Mouse (Mus musculus) midbrain, embryonic 12.5 days (tissue): ENCODE results near the gene Gtpbp1. TPM values are rescaled to one million over a fixed set of nuclear protein-coding genes. Genes with fewer than 3 reads are reported as not detected.

ENCODE experiments used
- ATAC-seq: fragments of 200-750 bp; cut with Nextera tagmentation; 2 replicates; pipeline ENCODE4 v1.8.0; 2017; ENCODE audit warnings: low read depth, moderate TSS enrichment, moderate library complexity; ENCODE audit not compliant: low FRiP score
- H3K27ac ChIP-seq: fragments of 300-500 bp; sonication (generic); replicated peaks from 2 replicates; pipeline ENCODE4 v1.5.1; 2016; ENCODE audit warnings: mild to moderate bottlenecking
- H3K27me3 ChIP-seq: fragments of 300-500 bp; sonication (generic); 2 replicates; pipeline ENCODE4 v1.6.1; 2016; ENCODE audit warnings: mild to moderate bottlenecking
- H3K36me3 ChIP-seq: fragments of 300-500 bp; sonication (generic); 2 replicates; pipeline ENCODE4 v1.6.1; 2016
- H3K4me1 ChIP-seq: fragments of 300-500 bp; sonication (generic); 2 replicates; pipeline ENCODE4 v1.6.1; 2016
- H3K4me2 ChIP-seq: fragments of 300-500 bp; sonication (generic); replicated peaks from 2 replicates; pipeline ENCODE4 v1.6.1; 2016; ENCODE audit warnings: mild to moderate bottlenecking, moderate library complexity
- H3K4me3 ChIP-seq: fragments of 300-500 bp; sonication (generic); 2 replicates; pipeline ENCODE4 v1.5.1; 2016; ENCODE audit warnings: mild to moderate bottlenecking
- H3K9ac ChIP-seq: fragments of 300-500 bp; sonication (generic); replicated peaks from 2 replicates; pipeline ENCODE4 v1.6.1; 2016; ENCODE audit warnings: mild to moderate bottlenecking, moderate library complexity
- H3K9me3 ChIP-seq: fragments of 300-500 bp; sonication (generic); 2 replicates; pipeline ENCODE4 v1.6.1; 2016; ENCODE audit warnings: mild to moderate bottlenecking
- WGBS: fragments of 180-500 bp; shearing (Covaris S2); methylation state at CpG from one replicate; pipeline ENCODE4 v1.1.7; 2016; 5-methylcytosine and 5-hydroxymethylcytosine counted together
- polyA plus RNA-seq: library from polyadenylated mRNA; unstranded; fragments of >200 nt; fragmentation: Nextera tagmentation; extraction: Ambion mirVana; gene quantifications from 2 replicates; pipeline ENCODE4 v1.2.1, GENCODE M21; 2016

Gene Gtpbp1
- polyA plus RNA-seq, 1 experiment from 2014 or later = 51.0 TPM

DNA sequence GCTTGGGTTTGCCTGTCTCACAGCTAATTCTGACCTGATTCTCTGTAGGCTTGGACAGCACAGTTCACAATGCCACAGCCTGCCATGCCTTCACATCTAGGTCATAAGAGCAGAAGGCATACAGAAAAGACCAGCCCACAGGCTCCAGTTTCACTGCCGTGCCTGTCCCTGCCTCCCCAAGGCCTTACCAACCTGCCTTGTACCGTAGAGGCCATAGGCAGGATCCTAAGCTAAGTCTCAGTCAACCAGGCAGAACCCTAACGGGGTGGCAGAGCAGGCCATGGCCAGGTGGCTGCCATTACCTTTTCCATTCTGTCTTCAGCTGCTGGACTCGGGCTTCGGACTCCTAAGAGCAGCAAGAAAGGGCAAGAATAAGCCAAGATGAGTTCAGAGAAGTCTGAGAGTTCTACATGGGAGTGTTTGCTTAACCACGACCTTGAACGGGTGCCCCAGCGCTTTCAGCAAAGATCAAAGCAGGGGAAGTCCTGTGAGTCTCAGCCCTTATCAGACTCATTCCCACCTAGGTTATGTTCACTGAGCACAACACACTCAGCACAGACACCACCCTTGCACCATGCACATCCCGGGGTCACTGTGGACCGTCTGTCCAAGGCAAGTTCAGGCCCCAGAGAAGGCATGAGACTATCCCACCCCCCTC lies 38.2 kb downstream of the Gtpbp1 start:
- ATAC-seq = no peak
- no peak overlapping the region for H3K4me3 ChIP-seq
- peaks cover 90% of the 10 kb centered on the region for H3K36me3 ChIP-seq
- no peak overlapping the region for H3K27ac ChIP-seq
- no peak overlapping the region for H3K4me2 ChIP-seq
- H3K4me1 ChIP-seq = no peaks in the 10 kb centered on the region
- H3K9ac ChIP-seq = no peak overlapping the region
- no peaks in the 10 kb centered on the region for H3K27me3 ChIP-seq
- 92% methylated on average over 10 of the region's 10 CpGs for WGBS
- H3K9me3 ChIP-seq = no peaks in the 10 kb centered on the region

- Histone ChIP-seq H3K9ac (no peak overlapping the region), H3K36me3 (peaks cover 89% of the 10 kb centered on the region), H3K9me3 (no peaks in the 10 kb centered on the region), H3K27ac (no peak overlapping the region), H3K4me3 (no peak overlapping the region), H3K27me3 (no peaks in the 10 kb centered on the region), H3K4me1 (no peaks in the 10 kb centered on the region), H3K4me2 (no peak overlapping the region)
- no peak for ATAC-seq
- WGBS = 89% methylated on average over 7 of the region's 7 CpGs
Measured at GRCm38 (mm10) chr15:79731554-79731953, 40.9 kb downstream of the Gtpbp1 start.

- no peak overlapping the region for H3K4me3 ChIP-seq
- 96% methylated on average over 8 of the region's 8 CpGs for whole genome bisulfite sequencing
- H3K4me2 ChIP-seq = no peak overlapping the region
- ATAC-seq = no peak
- no peaks in the 10 kb centered on the region for H3K4me1 ChIP-seq
- no peak overlapping the region for H3K9ac ChIP-seq
- no peak overlapping the region for H3K27ac ChIP-seq
- peaks cover 89% of the 10 kb centered on the region for H3K36me3 ChIP-seq
- no peaks in the 10 kb centered on the region for H3K9me3 ChIP-seq
- no peaks in the 10 kb centered on the region for H3K27me3 ChIP-seq
Measured at GRCm38 (mm10) chr15:79733192-79733591, 42.5 kb downstream of the Gtpbp1 start.

GRCm38 (mm10) chr15:79733640-79734039 lies 43.0 kb downstream of the Gtpbp1 start:
- 76% methylated on average over 4 of the region's 4 CpGs for WGBS
- Histone ChIP-seq H3K36me3 (peaks cover 89% of the 10 kb centered on the region), H3K27ac (no peak overlapping the region), H3K4me2 (no peak overlapping the region), H3K9me3 (no peaks in the 10 kb centered on the region), H3K9ac (no peak overlapping the region), H3K27me3 (no peaks in the 10 kb centered on the region), H3K4me1 (no peaks in the 10 kb centered on the region), H3K4me3 (no peak overlapping the region)
- no peak for ATAC-seq

GRCm38 (mm10) chr15:79734311-79734710 lies 43.7 kb downstream of the Gtpbp1 start:
- no peaks in the 10 kb centered on the region for H3K4me1 ChIP-seq
- no peak overlapping the region for H3K9ac ChIP-seq
- WGBS = 85% methylated on average over 8 of the region's 8 CpGs
- H3K9me3 ChIP-seq = no peaks in the 10 kb centered on the region
- H3K4me3 ChIP-seq = no peak overlapping the region
- peaks cover 89% of the 10 kb centered on the region for H3K36me3 ChIP-seq
- H3K4me2 ChIP-seq = no peak overlapping the region
- ATAC-seq = no peak
- no peak overlapping the region for H3K27ac ChIP-seq
- no peaks in the 10 kb centered on the region for H3K27me3 ChIP-seq

GRCm38 (mm10) chr15:79740739-79741138 lies 50.1 kb downstream of the Gtpbp1 start:
- WGBS = 84% methylated on average over 3 of the region's 3 CpGs
- Histone ChIP-seq H3K27ac (no peak overlapping the region), H3K9ac (no peak overlapping the region), H3K4me3 (peak overlapping the region; percentile 98), H3K4me1 (peaks cover 18% of the 10 kb centered on the region), H3K9me3 (no peaks in the 10 kb centered on the region), H3K36me3 (peaks cover 37% of the 10 kb centered on the region), H3K4me2 (peak overlapping the region; percentile 77), H3K27me3 (no peaks in the 10 kb centered on the region)
- no peak for ATAC-seq

DNA sequence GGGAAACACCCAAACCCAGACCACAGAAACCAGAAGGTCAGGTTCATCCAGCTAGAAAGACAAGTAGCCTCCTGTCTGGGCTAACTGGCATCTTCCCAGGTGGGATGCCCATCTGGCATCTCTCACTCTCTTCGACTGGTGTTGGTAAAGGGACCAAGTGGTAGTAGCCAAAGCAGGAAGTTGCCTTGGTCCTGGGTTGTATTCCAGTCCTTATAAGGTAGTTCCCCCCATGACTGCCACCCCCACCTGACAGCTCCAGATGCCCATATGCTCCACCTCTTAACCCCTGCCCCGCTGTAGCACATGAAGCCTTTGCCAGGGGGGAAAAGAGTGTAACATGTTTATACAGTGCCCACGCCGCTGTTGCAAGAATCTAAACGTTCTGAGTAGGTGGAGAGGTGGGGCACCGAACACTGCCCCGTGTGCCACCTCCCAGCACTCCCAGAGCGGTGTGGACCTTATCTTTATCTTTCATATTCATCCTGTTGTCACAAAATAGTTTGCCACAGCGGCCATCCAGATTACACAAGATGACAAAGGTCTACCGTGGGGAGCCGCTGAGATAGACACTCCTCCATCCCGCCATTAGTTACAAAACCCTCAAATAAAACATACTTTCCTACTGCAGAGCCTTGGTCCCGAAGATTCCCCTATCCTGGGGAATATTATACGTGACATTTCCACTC lies 50.7 kb downstream of the Gtpbp1 start:
- H3K27me3 ChIP-seq = no peaks in the 10 kb centered on the region
- H3K27ac ChIP-seq = no peak overlapping the region

DNA sequence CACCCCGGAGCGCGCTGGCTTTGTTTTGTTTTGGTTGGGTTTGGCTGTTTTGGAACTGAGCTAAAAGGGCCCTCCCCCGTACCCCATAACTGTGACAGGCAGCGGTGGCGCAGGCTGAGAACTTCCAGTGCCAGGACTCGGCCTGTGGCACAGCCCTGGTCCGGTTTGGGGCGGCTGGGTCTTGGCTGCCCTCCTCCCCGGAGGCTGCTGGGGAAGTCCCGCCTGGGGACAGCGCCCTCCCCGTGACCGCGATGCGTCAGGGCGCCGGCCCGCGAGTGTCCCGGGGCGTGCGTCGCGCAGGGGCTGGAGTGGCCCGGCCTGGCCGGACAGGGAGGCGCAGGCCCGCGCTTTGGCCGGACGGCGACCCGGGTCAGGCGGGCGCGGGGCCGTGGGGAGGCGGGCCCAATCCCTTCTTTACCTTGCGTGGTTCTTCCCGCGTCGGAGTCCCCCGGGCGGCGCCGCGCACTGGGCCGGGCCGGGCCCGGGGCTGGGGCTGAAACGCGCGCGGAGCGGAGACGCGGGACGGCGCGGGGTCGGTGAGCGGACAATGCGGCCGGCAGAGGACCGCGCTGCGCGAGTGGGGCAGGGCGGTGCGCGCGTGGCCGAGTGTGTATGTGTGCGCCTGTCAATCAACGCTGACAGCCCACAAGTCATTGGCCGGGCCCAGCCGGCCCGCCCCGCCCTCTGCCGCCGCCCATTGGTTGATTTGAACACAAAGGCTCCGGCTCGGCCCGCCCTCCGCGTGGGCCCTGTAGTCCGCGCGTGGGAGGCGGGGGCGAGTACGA lies 51.5 kb downstream of the Gtpbp1 start, which contains the start of gene Sun2:
TSS of gene Sun2 (minus strand) at position 616 of the 785 bp plus-strand sequence.
- Histone ChIP-seq H3K27ac (peak within 1 kb of the TSS; percentile 65; the same call in 1 of the 2 replicates), H3K4me3 (peak within 1 kb of the TSS; percentile 98), H3K9me3 (no peaks in the 10 kb centered on the region), H3K4me2 (peak within 1 kb of the TSS; percentile 77), H3K9ac (peak within 1 kb of the TSS; percentile 93), H3K27me3 (no peaks in the 10 kb centered on the region), H3K4me1 (peaks cover 18% of the 10 kb centered on the region), H3K36me3 (peaks cover 25% of the 10 kb centered on the region)
- ATAC-seq = peak; percentile 95
- WGBS = under 1% methylated on average over 83 of the region's 93 CpGs

More for the DNA sequence above, 50.7 kb downstream of the Gtpbp1 start:
- Histone ChIP-seq H3K4me1 (peaks cover 18% of the 10 kb centered on the region), H3K36me3 (peaks cover 32% of the 10 kb centered on the region), H3K9ac (peak overlapping the region; percentile 93), H3K9me3 (no peaks in the 10 kb centered on the region), H3K4me3 (peak overlapping the region; percentile 98), H3K4me2 (peak overlapping the region; percentile 77)
- 0 out of 2 replicates have a peak, but pooled peaks have one; percentile 5 for ATAC-seq
- 45% methylated on average over 14 of the region's 14 CpGs for WGBS

DNA sequence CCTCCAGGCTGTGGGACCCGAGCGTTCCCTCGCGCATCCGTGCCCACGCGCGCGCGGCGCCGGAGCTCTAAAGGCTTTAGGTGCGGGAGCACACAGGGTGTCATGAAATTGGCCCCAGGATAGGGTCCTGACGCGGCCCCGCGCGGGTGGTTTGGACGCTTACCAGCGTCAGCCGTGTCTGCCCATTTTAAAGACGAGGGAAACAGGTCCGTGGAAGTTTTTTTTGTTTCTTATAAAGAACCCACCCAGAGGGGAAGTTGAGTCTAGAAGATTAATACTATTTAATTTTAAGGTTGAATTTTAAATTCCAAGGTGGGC lies 52.0 kb downstream of the Gtpbp1 start:
- ATAC-seq = peak; percentile 50
- H3K27ac ChIP-seq = peak overlapping the region; percentile 22; the same call in 1 of the 2 replicates
- under 1% methylated on average over 23 of the region's 23 CpGs for WGBS

DNA sequence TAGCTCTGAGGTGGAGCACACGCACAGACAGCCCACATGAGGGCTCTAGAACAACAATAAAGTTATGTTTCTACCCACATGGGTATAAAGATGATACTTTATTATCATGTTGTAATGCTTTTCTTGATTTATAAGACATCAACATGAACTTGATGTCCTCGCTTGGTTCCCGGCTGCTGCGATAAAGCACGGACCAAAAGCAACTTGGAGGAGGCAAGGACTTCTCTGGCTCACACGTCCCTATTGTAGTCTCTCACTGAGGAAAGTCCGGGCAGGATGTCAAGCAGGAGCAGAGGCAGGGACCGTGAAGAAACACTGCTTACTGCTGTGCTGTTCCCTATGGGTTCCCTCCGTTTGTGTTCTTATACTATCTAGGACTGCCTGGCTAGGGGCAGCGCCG lies 53.4 kb downstream of the Gtpbp1 start:
- 92% methylated on average over 11 of the region's 11 CpGs for WGBS

More for the DNA sequence above, 52.0 kb downstream of the Gtpbp1 start:
- peaks cover 18% of the 10 kb centered on the region for H3K4me1 ChIP-seq
- peak overlapping the region; percentile 98 for H3K4me3 ChIP-seq
- no peaks in the 10 kb centered on the region for H3K9me3 ChIP-seq
- peaks cover 19% of the 10 kb centered on the region for H3K36me3 ChIP-seq
- H3K9ac ChIP-seq = peak overlapping the region; percentile 93
- peak overlapping the region; percentile 77 for H3K4me2 ChIP-seq
- H3K27me3 ChIP-seq = no peaks in the 10 kb centered on the region

GRCm38 (mm10) chr15:79744742-79745141 lies 54.1 kb downstream of the Gtpbp1 start:
- WGBS = 77% methylated on average over 8 of the region's 8 CpGs

More for the DNA sequence above, 53.4 kb downstream of the Gtpbp1 start:
- H3K9me3 ChIP-seq = no peaks in the 10 kb centered on the region
- H3K4me2 ChIP-seq = no peak overlapping the region
- no peak overlapping the region for H3K27ac ChIP-seq
- H3K4me1 ChIP-seq = peaks cover 18% of the 10 kb centered on the region
- no peak overlapping the region for H3K4me3 ChIP-seq
- H3K27me3 ChIP-seq = no peaks in the 10 kb centered on the region
- ATAC-seq = no peak
- no peak overlapping the region for H3K9ac ChIP-seq
- peaks cover 6% of the 10 kb centered on the region for H3K36me3 ChIP-seq

GRCm38 (mm10) chr15:79745312-79745711 lies 54.7 kb downstream of the Gtpbp1 start:
- Histone ChIP-seq H3K9me3 (no peaks in the 10 kb centered on the region), H3K27ac (no peak overlapping the region), H3K4me2 (no peak overlapping the region), H3K4me1 (peaks cover 18% of the 10 kb centered on the region), H3K4me3 (no peak overlapping the region), H3K36me3 (no peaks in the 10 kb centered on the region), H3K27me3 (no peaks in the 10 kb centered on the region), H3K9ac (no peak overlapping the region)
- WGBS = 91% methylated on average over 10 of the region's 10 CpGs
- ATAC-seq = no peak

More at GRCm38 (mm10) chr15:79744742-79745141, 54.1 kb downstream of the Gtpbp1 start:
- no peak overlapping the region for H3K4me2 ChIP-seq
- no peak overlapping the region for H3K9ac ChIP-seq
- peaks cover 18% of the 10 kb centered on the region for H3K4me1 ChIP-seq
- no peak overlapping the region for H3K4me3 ChIP-seq
- H3K36me3 ChIP-seq = no peaks in the 10 kb centered on the region
- H3K27me3 ChIP-seq = no peaks in the 10 kb centered on the region
- H3K27ac ChIP-seq = no peak overlapping the region
- ATAC-seq = no peak
- no peaks in the 10 kb centered on the region for H3K9me3 ChIP-seq
